In the genomic region with DNA sequence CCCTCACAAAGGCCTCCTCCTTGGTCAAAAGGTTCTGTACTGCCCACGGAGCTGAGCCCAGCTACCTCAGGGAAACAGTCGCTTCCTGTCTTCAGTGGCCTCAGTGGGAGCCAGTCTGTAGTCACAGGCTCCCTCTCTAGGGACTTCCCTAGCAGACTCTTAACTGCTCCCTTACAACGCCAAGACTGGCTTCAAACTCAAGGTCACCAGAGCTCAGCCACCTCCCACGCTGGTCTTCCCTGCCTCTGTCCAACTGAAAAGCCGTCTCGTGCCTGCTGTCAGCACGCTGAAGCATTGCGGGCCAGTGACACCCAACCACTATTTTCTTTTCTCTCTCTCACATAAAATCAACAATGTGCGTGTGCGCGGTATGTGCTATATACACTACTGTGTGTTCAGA, we compare ENCODE assay signal across 17 mouse cellular contexts.
DNase-seq lines count a peak whose midpoint lies in the region; ATAC-seq and TF ChIP-seq lines count a peak whose summit lies in the region.
"Had no signal": no experiment of that assay in that cellular context is flagged by ENCODE, and none has a peak within 500 bp of the region (broad histone marks: within the 10 kb centered on the region; RNA-seq: fewer than 3 reads in every experiment).

No protein-coding gene starts in this region.

- no peaks in the 10 kb centered on the region for H3K36me3 ChIP-seq in heart, adult 2 months (ENCODE audit: control insufficient read depth, insufficient read depth, low read length)
- H3K36me3 ChIP-seq in heart, postnatal 0 days (replicated peaks; ENCODE audit: control insufficient read depth, insufficient read depth, low read length) = peaks cover 18% of the 10 kb centered on the region; the same call in 1 of the 2 replicates
- 0 out of 2 replicates have a peak, but pooled peaks cover 7% of the 10 kb centered on the region for H3K36me3 ChIP-seq in midbrain, embryonic 13.5 days
- H3K36me3 ChIP-seq: embryonic facial prominence, embryonic 10.5 days; limb, embryonic 13.5 days; midbrain, embryonic 10.5 days had no signal

- H3K4me1 ChIP-seq in heart, adult 2 months (ENCODE audit: control insufficient read depth, insufficient read depth, low read length) = peaks cover 9% of the 10 kb centered on the region
- peaks cover 22% of the 10 kb centered on the region for H3K4me1 ChIP-seq in heart, postnatal 0 days (ENCODE audit: control insufficient read depth, insufficient read depth)
- 0 out of 2 replicates have a peak, but pooled peaks cover 3% of the 10 kb centered on the region for H3K4me1 ChIP-seq in midbrain, embryonic 13.5 days (replicated peaks)
- H3K4me1 ChIP-seq: hindbrain, embryonic 15.5 days had no signal

- peaks cover 2% of the 10 kb centered on the region for H3K79me2 ChIP-seq in heart, adult 2 months (replicated peaks; ENCODE audit: control insufficient read depth, insufficient read depth, low read length)

- no peak overlapping the region for H3K4me3 ChIP-seq in heart, adult 2 months
- H3K4me3 ChIP-seq in heart, postnatal 0 days (ENCODE audit: low read depth, low read length) = no peak overlapping the region
- no peak overlapping the region for H3K4me3 ChIP-seq in midbrain, embryonic 13.5 days (replicated peaks)
- H3K4me3 ChIP-seq: embryonic facial prominence, embryonic 10.5 days; hindbrain, embryonic 15.5 days; limb, embryonic 13.5 days; midbrain, embryonic 10.5 days had no signal

- H3K27ac ChIP-seq in heart, adult 2 months = peak overlapping the region; percentile 28; the same call in 1 of the 2 replicates
- H3K27ac ChIP-seq in heart, postnatal 0 days (ENCODE audit: low read depth) = peak overlapping the region; percentile 70
- no peak overlapping the region for H3K27ac ChIP-seq in midbrain, embryonic 13.5 days
- H3K27ac ChIP-seq: embryonic facial prominence, embryonic 10.5 days; hindbrain, embryonic 15.5 days; midbrain, embryonic 10.5 days had no signal

- 32% methylated on average over 11 of the region's 11 CpGs for WGBS in heart, adult 2 months
- WGBS in heart, postnatal 0 days = 40% methylated on average over 11 of the region's 11 CpGs
- 88% methylated on average over 11 of the region's 11 CpGs for WGBS in midbrain, embryonic 13.5 days

- intact Hi-C loops in heart, adult 2 months (cut with DNase I) = no loop called here
- intact Hi-C loops in heart, postnatal 25 days (cut with DNase I) = no loop called here

- no peaks in the 10 kb centered on the region for H3K27me3 ChIP-seq in heart, adult 2 months (ENCODE audit: control insufficient read depth, insufficient read depth, low read length)
- no peaks in the 10 kb centered on the region for H3K27me3 ChIP-seq in heart, postnatal 0 days (ENCODE audit: control insufficient read depth, insufficient read depth, low read length)
- H3K27me3 ChIP-seq in midbrain, embryonic 13.5 days = no peaks in the 10 kb centered on the region
- H3K27me3 ChIP-seq: hindbrain, embryonic 15.5 days; limb, embryonic 13.5 days had no signal

- no peak for TF ChIP-seq CTCF in heart, adult 2 months (IDR thresholded peaks at IDR 0.05)
- TF ChIP-seq CTCF in heart, postnatal 0 days (IDR thresholded peaks at IDR 0.05; ENCODE audit: low read depth) = no peak

- peak; percentile 73 for ATAC-seq in heart, postnatal 0 days (ENCODE audit: insufficient read depth, low read depth)
- ATAC-seq in midbrain, embryonic 13.5 days = no peak
- no peak for ATAC-seq in megakaryocyte progenitor cell, adult 5-6 weeks (replicated peaks; ENCODE audit: poor library complexity)

- TF ChIP-seq EP300 in heart, adult 2 months (IDR thresholded peaks at IDR 0.05; ENCODE audit: insufficient read depth, low read depth, low read length) = no peak
- no peak for TF ChIP-seq EP300 in heart, postnatal 0 days (IDR thresholded peaks at IDR 0.05; ENCODE audit: low read depth)

- H3K9me3 ChIP-seq in heart, postnatal 0 days (replicated peaks; ENCODE audit: control insufficient read depth, low read length) = no peaks in the 10 kb centered on the region
- H3K9me3 ChIP-seq in midbrain, embryonic 13.5 days = no peaks in the 10 kb centered on the region
- H3K9me3 ChIP-seq: embryonic facial prominence, embryonic 10.5 days; hindbrain, embryonic 15.5 days; limb, embryonic 13.5 days; midbrain, embryonic 10.5 days had no signal

- no peak overlapping the region for H3K9ac ChIP-seq in heart, adult 2 months (ENCODE audit: low read depth, low read length)
- H3K9ac ChIP-seq in heart, postnatal 0 days (replicated peaks; ENCODE audit: low read depth, low read length) = no peak overlapping the region
- H3K9ac ChIP-seq in midbrain, embryonic 13.5 days (replicated peaks) = no peak overlapping the region
- H3K9ac ChIP-seq: hindbrain, embryonic 15.5 days; limb, embryonic 13.5 days had no signal

- peak in 1 of 2 experiments; percentile 29 for DNase-seq in heart, adult 2 months
- DNase-seq in heart, postnatal 25 days (ENCODE audit: low spot score) = no peak
- peak; percentile 30 to 36 for DNase-seq in kidney, postnatal 4 days
- no peak for DNase-seq in kidney, adult 8-10 months
- peak; percentile 9 for DNase-seq in adipocyte (ENCODE audit: low spot score)
- peak; percentile 61 for DNase-seq in heart, postnatal 0 days (ENCODE audit: low spot score)
- DNase-seq: B cell, adult 2 months; gastrocnemius, postnatal 36 days; lung, adult 2 months; right cerebral cortex, postnatal 25 days; thymus, adult 2 months had no signal

- H3K4me2 ChIP-seq in heart, postnatal 0 days (ENCODE audit: low read depth, low read length) = no peak overlapping the region
- no peak overlapping the region for H3K4me2 ChIP-seq in midbrain, embryonic 13.5 days (replicated peaks)
- H3K4me2 ChIP-seq: hindbrain, embryonic 15.5 days; limb, embryonic 13.5 days had no signal

- no peak for TF ChIP-seq POLR2A in heart, adult 2 months (IDR thresholded peaks at IDR 0.05; ENCODE audit: insufficient read depth, low read depth, low read length)

Comparison
In these comparisons a context has a peak if more than half of its experiments do, and no peak if none do; other contexts are left out.
1. DNase-seq: peak in kidney, postnatal 4 days (2 of 2), adipocyte (single experiment) and heart, postnatal 0 days (single experiment); none in heart, postnatal 25 days (single experiment) and kidney, adult 8-10 months (0 of 2).